ENCODE assay signal across 18 mouse cellular contexts in the genomic region with DNA sequence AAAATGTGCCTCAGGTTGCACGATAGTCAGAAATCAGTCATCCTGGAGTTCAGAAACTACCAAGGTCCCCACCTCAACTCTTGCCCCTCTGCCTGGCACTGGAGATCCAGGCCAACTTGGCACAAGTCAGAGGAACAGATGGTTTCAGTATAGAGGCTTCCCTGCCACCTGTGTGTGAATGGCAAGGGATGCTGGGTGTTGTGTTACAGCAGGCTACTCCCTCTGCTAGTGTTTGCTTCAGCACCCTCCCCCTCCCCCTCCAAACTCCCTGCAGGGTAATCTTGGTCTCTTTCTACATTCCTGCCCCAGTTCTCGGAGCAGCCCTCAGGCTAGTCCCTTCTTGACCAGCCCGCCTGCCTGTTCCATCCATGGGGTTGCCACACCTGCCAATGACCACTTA. TPM values are rescaled to one million over a fixed set of nuclear protein-coding genes. Genes with fewer than 3 reads are reported as not detected.
DNase-seq lines count a peak whose midpoint lies in the region; ATAC-seq and TF ChIP-seq lines count a peak whose summit lies in the region.
"Had no signal": no experiment of that assay in that cellular context is flagged by ENCODE, and none has a peak within 500 bp of the region (broad histone marks: within the 10 kb centered on the region; RNA-seq: fewer than 3 reads in every experiment).

No protein-coding gene starts in this region.

- peak overlapping the region; percentile 36; the same call in 1 of the 2 replicates for H3K27ac ChIP-seq in forebrain, embryonic 12.5 days
- H3K27ac ChIP-seq in forebrain, embryonic 16.5 days (ENCODE audit: low read length): no peak overlapping the region
- H3K27ac ChIP-seq in liver, embryonic 13.5 days: peak overlapping the region; percentile 30; the same call in 1 of the 2 replicates
- H3K27ac ChIP-seq in liver, postnatal 0 days (ENCODE audit: low read depth): no peak overlapping the region
- no peak overlapping the region for H3K27ac ChIP-seq in kidney, embryonic 15.5 days
- H3K27ac ChIP-seq: midbrain, embryonic 15.5 days; stomach, embryonic 15.5 days had no signal

- H3K36me3 ChIP-seq in forebrain, embryonic 12.5 days (replicated peaks): no peaks in the 10 kb centered on the region
- H3K36me3 ChIP-seq in forebrain, embryonic 16.5 days (ENCODE audit: control insufficient read depth, insufficient read depth): no peaks in the 10 kb centered on the region
- H3K36me3 ChIP-seq in liver, embryonic 13.5 days: no peaks in the 10 kb centered on the region
- H3K36me3 ChIP-seq in liver, postnatal 0 days (replicated peaks; ENCODE audit: insufficient read depth, low read length): no peaks in the 10 kb centered on the region
- H3K36me3 ChIP-seq in kidney, embryonic 15.5 days: no peaks in the 10 kb centered on the region
- H3K36me3 ChIP-seq: heart, embryonic 12.5 days; midbrain, embryonic 15.5 days; stomach, embryonic 15.5 days had no signal

- no peak overlapping the region for H3K9ac ChIP-seq in forebrain, embryonic 12.5 days
- no peak overlapping the region for H3K9ac ChIP-seq in forebrain, embryonic 16.5 days (replicated peaks; ENCODE audit: low read depth, low read length)
- no peak overlapping the region for H3K9ac ChIP-seq in liver, embryonic 13.5 days
- no peak overlapping the region for H3K9ac ChIP-seq in liver, postnatal 0 days (replicated peaks)
- no peak overlapping the region for H3K9ac ChIP-seq in kidney, embryonic 15.5 days
- H3K9ac ChIP-seq: heart, embryonic 12.5 days; lung, embryonic 14.5 days; stomach, embryonic 15.5 days had no signal

- H3K4me1 ChIP-seq in forebrain, embryonic 12.5 days: peaks cover 23% of the 10 kb centered on the region
- H3K4me1 ChIP-seq in forebrain, embryonic 16.5 days (replicated peaks; ENCODE audit: control insufficient read depth, insufficient read depth, low read length): peaks cover 20% of the 10 kb centered on the region
- peaks cover 38% of the 10 kb centered on the region for H3K4me1 ChIP-seq in liver, embryonic 13.5 days (replicated peaks)
- H3K4me1 ChIP-seq in liver, postnatal 0 days (ENCODE audit: insufficient read depth): peaks cover 11% of the 10 kb centered on the region
- H3K4me1 ChIP-seq in kidney, embryonic 15.5 days: peaks cover 26% of the 10 kb centered on the region

- TF ChIP-seq EP300 in liver, postnatal 0 days (IDR thresholded peaks at IDR 0.05; ENCODE audit: low read depth): no peak

- 63% methylated on average over 3 of the region's 3 CpGs for WGBS in forebrain, embryonic 12.5 days
- WGBS in forebrain, embryonic 16.5 days: 36% methylated on average over 3 of the region's 3 CpGs
- WGBS in liver, embryonic 13.5 days (ENCODE audit: insufficient replicate concordance): 80% methylated on average over 3 of the region's 3 CpGs
- WGBS in liver, postnatal 0 days (ENCODE audit: insufficient replicate concordance): 91% methylated on average over 3 of the region's 3 CpGs
- 60% methylated on average over 3 of the region's 3 CpGs for WGBS in kidney, embryonic 15.5 days

- H3K4me3 ChIP-seq in forebrain, embryonic 12.5 days (replicated peaks): no peak overlapping the region
- H3K4me3 ChIP-seq in forebrain, embryonic 16.5 days (replicated peaks; ENCODE audit: low read length): no peak overlapping the region
- no peak overlapping the region for H3K4me3 ChIP-seq in liver, embryonic 13.5 days (replicated peaks)
- H3K4me3 ChIP-seq in liver, postnatal 0 days (ENCODE audit: low read depth, low read length): no peak overlapping the region
- H3K4me3 ChIP-seq in kidney, embryonic 15.5 days (replicated peaks): no peak overlapping the region
- H3K4me3 ChIP-seq: heart, embryonic 12.5 days; midbrain, embryonic 15.5 days; stomach, embryonic 15.5 days had no signal

- ATAC-seq in forebrain, embryonic 12.5 days (ENCODE audit: low FRiP score): no peak
- no peak for ATAC-seq in forebrain, embryonic 16.5 days
- ATAC-seq in liver, embryonic 13.5 days (ENCODE audit: low read depth): no peak
- no peak for ATAC-seq in liver, postnatal 0 days
- no peak for ATAC-seq in kidney, embryonic 15.5 days (replicated peaks; ENCODE audit: low FRiP score)
- ATAC-seq: midbrain, embryonic 15.5 days had no signal

- H3K9me3 ChIP-seq in forebrain, embryonic 12.5 days: no peaks in the 10 kb centered on the region
- no peaks in the 10 kb centered on the region for H3K9me3 ChIP-seq in forebrain, embryonic 16.5 days (ENCODE audit: control insufficient read depth, low read length)
- no peaks in the 10 kb centered on the region for H3K9me3 ChIP-seq in liver, embryonic 13.5 days (replicated peaks)
- H3K9me3 ChIP-seq in liver, postnatal 0 days (ENCODE audit: low read length): no peaks in the 10 kb centered on the region
- no peaks in the 10 kb centered on the region for H3K9me3 ChIP-seq in kidney, embryonic 15.5 days (replicated peaks)
- H3K9me3 ChIP-seq: G1E; heart, embryonic 12.5 days; midbrain, embryonic 15.5 days; stomach, embryonic 15.5 days had no signal

- TF ChIP-seq CTCF in liver, postnatal 0 days (IDR thresholded peaks at IDR 0.05; ENCODE audit: low read depth): no peak

- no peak for DNase-seq in liver, embryonic 13.5 days
- no peak for DNase-seq in liver, postnatal 0 days
- peak; percentile 52 for DNase-seq in ZHBTc4 (ENCODE audit: low read depth, low spot score)
- peak; percentile 80 to 84 for DNase-seq in cerebellum, postnatal 25 days
- DNase-seq: adrenal gland, adult 8-10 months; B cell, adult 2 months; gastrocnemius, postnatal 36 days; kidney, postnatal 14 days; liver; lung, embryonic 14.5 days had no signal

- peaks cover 13% of the 10 kb centered on the region; the same call in 1 of the 2 replicates for H3K27me3 ChIP-seq in forebrain, embryonic 12.5 days
- no peaks in the 10 kb centered on the region for H3K27me3 ChIP-seq in forebrain, embryonic 16.5 days (replicated peaks; ENCODE audit: control insufficient read depth, insufficient read depth, low read length)
- H3K27me3 ChIP-seq in liver, embryonic 13.5 days: peaks cover 4% of the 10 kb centered on the region
- no peaks in the 10 kb centered on the region for H3K27me3 ChIP-seq in liver, postnatal 0 days (ENCODE audit: insufficient read depth, low read length)
- peaks cover 7% of the 10 kb centered on the region for H3K27me3 ChIP-seq in kidney, embryonic 15.5 days
- H3K27me3 ChIP-seq: stomach, embryonic 15.5 days had no signal

- no peak overlapping the region for H3K4me2 ChIP-seq in forebrain, embryonic 12.5 days
- no peak overlapping the region for H3K4me2 ChIP-seq in forebrain, embryonic 16.5 days (ENCODE audit: low read length)
- H3K4me2 ChIP-seq in liver, embryonic 13.5 days: no peak overlapping the region
- H3K4me2 ChIP-seq in liver, postnatal 0 days (ENCODE audit: low read depth, low read length): no peak overlapping the region
- H3K4me2 ChIP-seq in kidney, embryonic 15.5 days: no peak overlapping the region
- H3K4me2 ChIP-seq: lung, embryonic 14.5 days; midbrain, embryonic 15.5 days had no signal

RNA-seq across cellular contexts. Expression of a gene that starts 13.8 kb away (rescaled TPM):
- polyA plus RNA-seq in forebrain, embryonic 12.5 days (2016; fragmentation: Nextera tagmentation; extraction: Ambion mirVana): 6.8 and 7.5 TPM in 2 replicates
- 6.1 and 10.7 TPM in 2 replicates for polyA plus RNA-seq in forebrain, embryonic 16.5 days (2015; fragmentation: Nextera tagmentation; extraction: Ambion mirVana)
- polyA plus RNA-seq in liver, embryonic 13.5 days (2015; fragmentation: Nextera tagmentation; extraction: Ambion mirVana): 0.17 and 0.24 TPM in 2 replicates
- 0.02 and 0.09 TPM in 2 replicates for polyA plus RNA-seq in liver, postnatal 0 days (2015; fragmentation: Nextera tagmentation; extraction: Ambion mirVana)
- 0.48 and 2.3 TPM in 2 replicates for polyA plus RNA-seq in kidney, embryonic 15.5 days (2015; fragmentation: Nextera tagmentation; extraction: Ambion mirVana)

RNA-seq across cellular contexts. Expression of a gene that starts 14.3 kb away (rescaled TPM):
- 38.1 and 41.5 TPM in 2 replicates for polyA plus RNA-seq in forebrain, embryonic 12.5 days (2016; fragmentation: Nextera tagmentation; extraction: Ambion mirVana)
- polyA plus RNA-seq in forebrain, embryonic 16.5 days (2015; fragmentation: Nextera tagmentation; extraction: Ambion mirVana): 51.5 and 59.3 TPM in 2 replicates
- polyA plus RNA-seq in liver, embryonic 13.5 days (2015; fragmentation: Nextera tagmentation; extraction: Ambion mirVana): 31.2 and 34.7 TPM in 2 replicates
- polyA plus RNA-seq in liver, postnatal 0 days (2015; fragmentation: Nextera tagmentation; extraction: Ambion mirVana): 29.0 and 31.0 TPM in 2 replicates
- polyA plus RNA-seq in kidney, embryonic 15.5 days (2015; fragmentation: Nextera tagmentation; extraction: Ambion mirVana): 33.8 and 38.6 TPM in 2 replicates

RNA-seq across cellular contexts. Expression of a gene that starts 18.6 kb away (rescaled TPM):
- not detected in 2 replicates for polyA plus RNA-seq in forebrain, embryonic 12.5 days (2016; fragmentation: Nextera tagmentation; extraction: Ambion mirVana)
- polyA plus RNA-seq in forebrain, embryonic 16.5 days (2015; fragmentation: Nextera tagmentation; extraction: Ambion mirVana): not detected in 2 replicates
- not detected in 2 replicates for polyA plus RNA-seq in liver, embryonic 13.5 days (2015; fragmentation: Nextera tagmentation; extraction: Ambion mirVana)
- 0.18 TPM in 1 of 2 replicates, not detected in the other for polyA plus RNA-seq in liver, postnatal 0 days (2015; fragmentation: Nextera tagmentation; extraction: Ambion mirVana)
- not detected in 2 replicates for polyA plus RNA-seq in kidney, embryonic 15.5 days (2015; fragmentation: Nextera tagmentation; extraction: Ambion mirVana)
- polyA plus RNA-seq: G1E; heart, embryonic 12.5 days; inflammation-experienced regulatory T-cells, adult 6 months; lung, embryonic 14.5 days; midbrain, embryonic 15.5 days; stomach, embryonic 15.5 days had no signal

RNA-seq across cellular contexts. Expression of a gene that starts 27.7 kb away (rescaled TPM):
- polyA plus RNA-seq in forebrain, embryonic 12.5 days (2016; fragmentation: Nextera tagmentation; extraction: Ambion mirVana): 29.2 and 32.8 TPM in 2 replicates
- polyA plus RNA-seq in forebrain, embryonic 16.5 days (2015; fragmentation: Nextera tagmentation; extraction: Ambion mirVana): 29.3 and 76.1 TPM in 2 replicates
- polyA plus RNA-seq in liver, embryonic 13.5 days (2015; fragmentation: Nextera tagmentation; extraction: Ambion mirVana): not detected in 2 replicates
- not detected in 2 replicates for polyA plus RNA-seq in liver, postnatal 0 days (2015; fragmentation: Nextera tagmentation; extraction: Ambion mirVana)
- 1.5 and 10.1 TPM in 2 replicates for polyA plus RNA-seq in kidney, embryonic 15.5 days (2015; fragmentation: Nextera tagmentation; extraction: Ambion mirVana)
- polyA plus RNA-seq: G1E; heart, embryonic 12.5 days; inflammation-experienced regulatory T-cells, adult 6 months; lung, embryonic 14.5 days had no signal

RNA-seq across cellular contexts. Expression of a gene that starts 30.8 kb away (rescaled TPM):
- 8.1 and 9.1 TPM in 2 replicates for polyA plus RNA-seq in forebrain, embryonic 12.5 days (2016; fragmentation: Nextera tagmentation; extraction: Ambion mirVana)
- polyA plus RNA-seq in forebrain, embryonic 16.5 days (2015; fragmentation: Nextera tagmentation; extraction: Ambion mirVana): 18.6 and 18.7 TPM in 2 replicates
- 456 and 508 TPM in 2 replicates for polyA plus RNA-seq in liver, embryonic 13.5 days (2015; fragmentation: Nextera tagmentation; extraction: Ambion mirVana)
- polyA plus RNA-seq in liver, postnatal 0 days (2015; fragmentation: Nextera tagmentation; extraction: Ambion mirVana): 291 and 298 TPM in 2 replicates
- 63.8 and 64.3 TPM in 2 replicates for polyA plus RNA-seq in kidney, embryonic 15.5 days (2015; fragmentation: Nextera tagmentation; extraction: Ambion mirVana)

Comparison
In these comparisons a context has a peak if more than half of its experiments do, and no peak if none do; other contexts are left out.
1. H3K27ac ChIP-seq: peak in forebrain, embryonic 12.5 days (single experiment) and liver, embryonic 13.5 days (single experiment); none in forebrain, embryonic 16.5 days (single experiment), liver, postnatal 0 days (single experiment) and kidney, embryonic 15.5 days (single experiment).
2. DNase-seq: peak in ZHBTc4 (single experiment) and cerebellum, postnatal 25 days (2 of 2); none in liver, embryonic 13.5 days (single experiment) and liver, postnatal 0 days (single experiment).